Mouse (Mus musculus) retina, postnatal 7 days (tissue): ENCODE data around the gene Gm17581.
"Not testable (repeated sequence)": the region's sequence is repeated elsewhere in the genome, so short reads cannot be mapped to it uniquely, and the experiment has no call there.

Experiments used
- DNase-seq: peaks from one replicate; pipeline ENCODE4 v3.0.0-alpha.2; 2012; ENCODE audit warnings: low read depth, low spot score

Gene Gm17581

GRCm38 (mm10) chr2:155735766-155736165 is at the start of gene Gm17581:
Gene Gm17581, minus strand, starts transcription at chr2:155735866.
- not testable (repeated sequence) for DNase-seq

- DNase-seq, result no peak
These were observed 48.9 kb upstream of the Gm17581 start for GRCm38 (mm10) chr2:155784534-155784933.

GRCm38 (mm10) chr2:155779506-155779905 is 43.8 kb upstream of the Gm17581 start:
- no peak for DNase-seq

GRCm38 (mm10) chr2:155779066-155779465 is 43.4 kb upstream of the Gm17581 start:
- no peak for DNase-seq

GRCm38 (mm10) chr2:155778004-155778403 is 42.3 kb upstream of the Gm17581 start:
- DNase-seq, result no peak

GRCm38 (mm10) chr2:155777688-155777985 is 42.0 kb upstream of the Gm17581 start:
- DNase-seq, result no peak

- no peak for DNase-seq
These were observed 41.4 kb upstream of the Gm17581 start for GRCm38 (mm10) chr2:155776824-155777687.

- DNase-seq, result no peak
These were observed 40.1 kb upstream of the Gm17581 start for GRCm38 (mm10) chr2:155775685-155776263.

GRCm38 (mm10) chr2:155774927-155775684 is 39.4 kb upstream of the Gm17581 start, which contains the start of gene Mmp24:
Gene Mmp24, plus strand, starts transcription at chr2:155775342.
- no peak for DNase-seq

- no peak for DNase-seq
These were observed 38.7 kb upstream of the Gm17581 start for GRCm38 (mm10) chr2:155774261-155774926.

- DNase-seq, result no peak
These were observed 38.0 kb upstream of the Gm17581 start for GRCm38 (mm10) chr2:155773664-155774063.

- DNase-seq, result peak; percentile 62
These were observed 29.2 kb upstream of the Gm17581 start for GRCm38 (mm10) chr2:155764679-155765418.

- DNase-seq, result no peak
These were observed 21.3 kb upstream of the Gm17581 start for GRCm38 (mm10) chr2:155756855-155757566.

GRCm38 (mm10) chr2:155755746-155756145 is 20.1 kb upstream of the Gm17581 start:
- DNase-seq, result no peak

GRCm38 (mm10) chr2:155751014-155751786 is 15.5 kb upstream of the Gm17581 start, which contains the start of gene Procr:
Gene Procr, plus strand, starts transcription at chr2:155751117.
- DNase-seq, result no peak

GRCm38 (mm10) chr2:155749394-155749793 is 13.7 kb upstream of the Gm17581 start:
- DNase-seq, result no peak

- DNase-seq, result no peak
These were observed 9.8 kb upstream of the Gm17581 start for GRCm38 (mm10) chr2:155745487-155745886.

- DNase-seq, result no peak
These were observed 7.7 kb upstream of the Gm17581 start for GRCm38 (mm10) chr2:155743351-155743750.

GRCm38 (mm10) chr2:155742931-155743337 is 7.3 kb upstream of the Gm17581 start:
- DNase-seq, result no peak

- no peak for DNase-seq
These were observed 6.5 kb upstream of the Gm17581 start for GRCm38 (mm10) chr2:155742211-155742610.
